Mouse (Mus musculus): ENCODE measurements around the gene Gm28551. TPM values are rescaled to one million over a fixed set of nuclear protein-coding genes. Genes with fewer than 3 reads are reported as not detected.

Gm28551 gene
- total RNA-seq, 1 experiment from 2014 or later, result not detected

- no peak for DNase-seq
These were observed 61.3 kb downstream of the Gm28551 start for GRCm38 (mm10) chr1:53291197-53291596.

Other genes starting within 250 kb of the Gm28551 start
- gene 1700019A02Rik, start 165.0 kb downstream of the Gm28551 start, total RNA-seq (2021), result not detected in 2 replicates
- 4.6 and 5.7 TPM in 2 replicates for gene Pms1, start 55.6 kb downstream of the Gm28551 start, total RNA-seq (2021)
- gene Ormdl1, start 55.6 kb downstream of the Gm28551 start, total RNA-seq (2021), result 12.5 TPM in 2 replicates
- gene Gm28778, start 55.6 kb downstream of the Gm28551 start, total RNA-seq (2021), result 0.83 TPM in 1 of 2 replicates, not detected in the other
- gene Osgepl1, start 39.0 kb downstream of the Gm28551 start, total RNA-seq (2021), result 19.5 and 20.8 TPM in 2 replicates
- 4.8 TPM in 1 of 2 replicates, not detected in the other for gene Asdurf, start within 50 bp of the Gm28551 start, total RNA-seq (2021)
- gene Asnsd1, start 85 bp upstream of the Gm28551 start, total RNA-seq (2021), result 26.3 and 30.5 TPM in 2 replicates

Measured in adrenal gland, postnatal 14 days (tissue).